Mouse (Mus musculus) embryonic fibroblast, embryonic 13.5 days (primary cell): ENCODE measurements around the gene Rgs12. TPM values are rescaled to one million over a fixed set of nuclear protein-coding genes. Genes with fewer than 3 reads are reported as not detected.

Experiments used
- H3K27ac ChIP-seq: 2 replicates; pipeline ENCODE4 v1.5.1; 2012; ENCODE audit warnings: low read length, control low read depth, inconsistent platforms; ENCODE audit not compliant: insufficient read depth
- H3K4me1 ChIP-seq: 2 replicates; pipeline ENCODE4 v1.6.1; 2011; ENCODE audit warnings: low read length; ENCODE audit not compliant: control insufficient read depth, insufficient read depth
- H3K4me3 ChIP-seq: 2 replicates; pipeline ENCODE4 v1.5.1; 2011; ENCODE audit warnings: mild to moderate bottlenecking, control low read depth, low read length; ENCODE audit not compliant: insufficient read depth
- CTCF ChIP-seq: IDR thresholded peaks from 2 replicates; pipeline ENCODE4 v1.5.1; 2011; ENCODE audit warnings: mild to moderate bottlenecking, control low read depth, low read length, moderate library complexity, borderline replicate concordance; ENCODE audit not compliant: insufficient read depth
- POLR2A ChIP-seq: IDR thresholded peaks from 2 replicates; pipeline ENCODE4 v1.6.1; 2011; ENCODE audit warnings: low read depth, mild to moderate bottlenecking, control low read depth, low read length, moderate library complexity
- polyA plus RNA-seq: library from polyadenylated mRNA; stranded (reverse); fragments of >200 nt; gene quantifications from 2 replicates; pipeline ENCODE4 v1.2.4, GENCODE M21; 2011; ENCODE audit warnings: low read depth; ENCODE audit not compliant: missing spikeins, insufficient read length

The Rgs12 gene
- polyA plus RNA-seq, 1 experiment: 33.5 TPM

GRCm38 (mm10) chr5:34909634-34910503 lies 39.4 kb upstream of the Rgs12 start:
- Histone ChIP-seq H3K4me3 (no peak overlapping the region), H3K4me1 (no peaks in the 10 kb centered on the region), H3K27ac (no peak overlapping the region)
- TF ChIP-seq CTCF: no peak
- no peak for TF ChIP-seq POLR2A

- no peaks in the 10 kb centered on the region for H3K4me1 ChIP-seq
- TF ChIP-seq CTCF: no peak
- TF ChIP-seq POLR2A: no peak
- no peak overlapping the region for H3K27ac ChIP-seq
- H3K4me3 ChIP-seq: no peak overlapping the region
These were observed 38.8 kb upstream of the Rgs12 start for GRCm38 (mm10) chr5:34910504-34910815.

- no peak overlapping the region for H3K27ac ChIP-seq
- TF ChIP-seq POLR2A (no peak), CTCF (peak; percentile 88)
- no peak overlapping the region for H3K4me3 ChIP-seq
- H3K4me1 ChIP-seq: no peaks in the 10 kb centered on the region
These were observed 33.4 kb upstream of the Rgs12 start for GRCm38 (mm10) chr5:34915801-34916200.

GRCm38 (mm10) chr5:34917234-34917655 lies 32.0 kb upstream of the Rgs12 start:
- Histone ChIP-seq H3K4me3 (no peak overlapping the region), H3K27ac (no peak overlapping the region), H3K4me1 (no peaks in the 10 kb centered on the region)
- TF ChIP-seq POLR2A (no peak), CTCF (no peak)

GRCm38 (mm10) chr5:34918785-34919184 lies 30.5 kb upstream of the Rgs12 start:
- TF ChIP-seq CTCF (no peak), POLR2A (no peak)
- no peaks in the 10 kb centered on the region for H3K4me1 ChIP-seq
- no peak overlapping the region for H3K27ac ChIP-seq
- H3K4me3 ChIP-seq: no peak overlapping the region

- Histone ChIP-seq H3K4me1 (no peaks in the 10 kb centered on the region), H3K4me3 (no peak overlapping the region), H3K27ac (no peak overlapping the region)
- TF ChIP-seq CTCF (no peak), POLR2A (no peak)
These were observed 26.7 kb upstream of the Rgs12 start for GRCm38 (mm10) chr5:34922531-34922930.

- no peak overlapping the region for H3K4me3 ChIP-seq
- H3K4me1 ChIP-seq: no peaks in the 10 kb centered on the region
- TF ChIP-seq POLR2A: no peak
- no peak for TF ChIP-seq CTCF
- no peak overlapping the region for H3K27ac ChIP-seq
These were observed 25.3 kb upstream of the Rgs12 start for GRCm38 (mm10) chr5:34923920-34924319.

GRCm38 (mm10) chr5:34924519-34924918 lies 24.7 kb upstream of the Rgs12 start:
- H3K4me3 ChIP-seq: no peak overlapping the region
- no peak overlapping the region for H3K27ac ChIP-seq
- H3K4me1 ChIP-seq: no peaks in the 10 kb centered on the region
- TF ChIP-seq CTCF (no peak), POLR2A (no peak)

GRCm38 (mm10) chr5:34927648-34928047 lies 21.6 kb upstream of the Rgs12 start:
- Histone ChIP-seq H3K27ac (no peak overlapping the region), H3K4me3 (no peak overlapping the region), H3K4me1 (no peaks in the 10 kb centered on the region)
- no peak for TF ChIP-seq CTCF
- TF ChIP-seq POLR2A: no peak

- no peak overlapping the region for H3K27ac ChIP-seq
These were observed 18.9 kb upstream of the Rgs12 start for GRCm38 (mm10) chr5:34930151-34930975.

More at GRCm38 (mm10) chr5:34930151-34930975, 18.9 kb upstream of the Rgs12 start:
- Histone ChIP-seq H3K4me3 (no peak overlapping the region), H3K4me1 (no peaks in the 10 kb centered on the region)
- TF ChIP-seq POLR2A: no peak
- TF ChIP-seq CTCF: no peak
